Mouse (Mus musculus): ENCODE data around the gene Metap1d. TPM values are rescaled to one million over a fixed set of nuclear protein-coding genes. Genes with fewer than 3 reads are reported as not detected.

Metap1d gene
- polyA plus RNA-seq, 1 experiment from 2014 or later = 36.9 TPM

GRCm38 (mm10) chr2:71543531-71543930 lies 90.5 kb downstream of the Metap1d start:
- Histone ChIP-seq H3K4me3 (replicated peaks; ENCODE audit: low read depth, low read length) (peak overlapping the region; percentile 3; the same call in 1 of the 2 replicates), H3K4me1 (ENCODE audit: control insufficient read depth, insufficient read depth, low read length) (peaks cover 13% of the 10 kb centered on the region), H3K9me3 (ENCODE audit: control insufficient read depth, low read length) (no peaks in the 10 kb centered on the region), H3K9ac (replicated peaks; ENCODE audit: low read length) (no peak overlapping the region), H3K36me3 (ENCODE audit: control insufficient read depth, insufficient read depth, low read length) (no peaks in the 10 kb centered on the region), H3K4me2 (ENCODE audit: low read length) (no peak overlapping the region; the same call in 1 of the 2 replicates), H3K27me3 (ENCODE audit: control insufficient read depth, insufficient read depth, low read length) (peaks cover 85% of the 10 kb centered on the region), H3K27ac (replicated peaks; ENCODE audit: low read depth, low read length) (no peak overlapping the region)
- DNase-seq (peak; percentile 29), ATAC-seq (ENCODE audit: low FRiP score, low TSS enrichment) (no peak)
- 2% methylated on average over 9 of the region's 9 CpGs for WGBS

- 1% methylated on average over 20 of the region's 20 CpGs for WGBS
- H3K9me3 ChIP-seq (ENCODE audit: control insufficient read depth, low read length) = no peaks in the 10 kb centered on the region
- H3K4me1 ChIP-seq (ENCODE audit: control insufficient read depth, insufficient read depth, low read length) = peaks cover 13% of the 10 kb centered on the region
- no peaks in the 10 kb centered on the region for H3K36me3 ChIP-seq (ENCODE audit: control insufficient read depth, insufficient read depth, low read length)
- H3K27me3 ChIP-seq (ENCODE audit: control insufficient read depth, insufficient read depth, low read length) = peaks cover 85% of the 10 kb centered on the region
- peak overlapping the region; percentile 34; the same call in 1 of the 2 replicates for H3K4me3 ChIP-seq (replicated peaks; ENCODE audit: low read depth, low read length)
- DNase-seq (no peak), ATAC-seq (ENCODE audit: low FRiP score, low TSS enrichment) (no peak)
- H3K4me2 ChIP-seq (ENCODE audit: low read length) = no peak overlapping the region; the same call in 1 of the 2 replicates
- H3K9ac ChIP-seq (replicated peaks; ENCODE audit: low read length) = no peak overlapping the region
- H3K27ac ChIP-seq (replicated peaks; ENCODE audit: low read depth, low read length) = no peak overlapping the region
These were observed 90.9 kb downstream of the Metap1d start for GRCm38 (mm10) chr2:71543948-71544347.

GRCm38 (mm10) chr2:71544391-71545285 lies 91.6 kb downstream of the Metap1d start:
- under 1% methylated on average over 61 of the region's 61 CpGs for WGBS
- H3K27me3 ChIP-seq (ENCODE audit: control insufficient read depth, insufficient read depth, low read length) = peaks cover 85% of the 10 kb centered on the region
- H3K36me3 ChIP-seq (ENCODE audit: control insufficient read depth, insufficient read depth, low read length) = no peaks in the 10 kb centered on the region
- H3K4me2 ChIP-seq (ENCODE audit: low read length) = peak overlapping the region; percentile 19
- H3K9me3 ChIP-seq (ENCODE audit: control insufficient read depth, low read length) = no peaks in the 10 kb centered on the region
- H3K27ac ChIP-seq (replicated peaks; ENCODE audit: low read depth, low read length) = 0 out of 2 replicates have a peak overlapping the region, but pooled peaks have one; percentile 20
- H3K4me1 ChIP-seq (ENCODE audit: control insufficient read depth, insufficient read depth, low read length) = peaks cover 13% of the 10 kb centered on the region
- no peak overlapping the region for H3K9ac ChIP-seq (replicated peaks; ENCODE audit: low read length)
- ATAC-seq (ENCODE audit: low FRiP score, low TSS enrichment) (no peak), DNase-seq (peak; percentile 64)
- H3K4me3 ChIP-seq (replicated peaks; ENCODE audit: low read depth, low read length) = peak overlapping the region; percentile 34; the same call in 1 of the 2 replicates

GRCm38 (mm10) chr2:71545401-71545881 lies 92.4 kb downstream of the Metap1d start:
- Histone ChIP-seq H3K4me3 (replicated peaks; ENCODE audit: low read depth, low read length) (peak overlapping the region; percentile 34), H3K27ac (replicated peaks; ENCODE audit: low read depth, low read length) (no peak overlapping the region; the same call in 1 of the 2 replicates), H3K27me3 (ENCODE audit: control insufficient read depth, insufficient read depth, low read length) (peaks cover 90% of the 10 kb centered on the region), H3K9ac (replicated peaks; ENCODE audit: low read length) (no peak overlapping the region), H3K4me1 (ENCODE audit: control insufficient read depth, insufficient read depth, low read length) (peaks cover 13% of the 10 kb centered on the region), H3K4me2 (ENCODE audit: low read length) (peak overlapping the region; percentile 64), H3K9me3 (ENCODE audit: control insufficient read depth, low read length) (no peaks in the 10 kb centered on the region), H3K36me3 (ENCODE audit: control insufficient read depth, insufficient read depth, low read length) (no peaks in the 10 kb centered on the region)
- DNase-seq (peak; percentile 36), ATAC-seq (ENCODE audit: low FRiP score, low TSS enrichment) (no peak)
- WGBS = under 1% methylated on average over 32 of the region's 32 CpGs

GRCm38 (mm10) chr2:71545882-71546639 lies 93.0 kb downstream of the Metap1d start:
- H3K36me3 ChIP-seq (ENCODE audit: control insufficient read depth, insufficient read depth, low read length) = no peaks in the 10 kb centered on the region
- H3K4me2 ChIP-seq (ENCODE audit: low read length) = peak overlapping the region; percentile 64
- peaks cover 92% of the 10 kb centered on the region for H3K27me3 ChIP-seq (ENCODE audit: control insufficient read depth, insufficient read depth, low read length)
- peaks cover 13% of the 10 kb centered on the region for H3K4me1 ChIP-seq (ENCODE audit: control insufficient read depth, insufficient read depth, low read length)
- H3K9ac ChIP-seq (replicated peaks; ENCODE audit: low read length) = peak overlapping the region; percentile 6; the same call in 1 of the 2 replicates
- DNase-seq = peak; percentile 55
- peak; percentile 68 for ATAC-seq (ENCODE audit: low FRiP score, low TSS enrichment)
- H3K4me3 ChIP-seq (replicated peaks; ENCODE audit: low read depth, low read length) = peak overlapping the region; percentile 34
- H3K27ac ChIP-seq (replicated peaks; ENCODE audit: low read depth, low read length) = peak overlapping the region; percentile 32
- H3K9me3 ChIP-seq (ENCODE audit: control insufficient read depth, low read length) = no peaks in the 10 kb centered on the region
- under 1% methylated on average over 59 of the region's 59 CpGs for WGBS

- ATAC-seq (ENCODE audit: low FRiP score, low TSS enrichment) (peak; percentile 78), DNase-seq (peak; percentile 83)
- H3K4me2 ChIP-seq (ENCODE audit: low read length) = peak within 1 kb of the TSS; percentile 64
- under 1% methylated on average over 36 of the region's 37 CpGs for WGBS
- H3K4me3 ChIP-seq (replicated peaks; ENCODE audit: low read depth, low read length) = peak within 1 kb of the TSS; percentile 34
- H3K4me1 ChIP-seq (ENCODE audit: control insufficient read depth, insufficient read depth, low read length) = peaks cover 13% of the 10 kb centered on the region
- H3K9ac ChIP-seq (replicated peaks; ENCODE audit: low read length) = peak within 1 kb of the TSS; percentile 6; the same call in 1 of the 2 replicates
- H3K9me3 ChIP-seq (ENCODE audit: control insufficient read depth, low read length) = no peaks in the 10 kb centered on the region
- H3K36me3 ChIP-seq (ENCODE audit: control insufficient read depth, insufficient read depth, low read length) = no peaks in the 10 kb centered on the region
- H3K27me3 ChIP-seq (ENCODE audit: control insufficient read depth, insufficient read depth, low read length) = peaks cover 92% of the 10 kb centered on the region
- H3K27ac ChIP-seq (replicated peaks; ENCODE audit: low read depth, low read length) = peak within 1 kb of the TSS; percentile 32
These were observed 93.6 kb downstream of the Metap1d start, which contains the start of gene Dlx2 for GRCm38 (mm10) chr2:71546640-71547071. Dlx2 (minus strand) TSS chr2:71546754.

- peaks cover 15% of the 10 kb centered on the region for H3K4me1 ChIP-seq (ENCODE audit: control insufficient read depth, insufficient read depth, low read length)
- ATAC-seq (ENCODE audit: low FRiP score, low TSS enrichment) (no peak), DNase-seq (peak; percentile 90)
- no peak overlapping the region for H3K4me3 ChIP-seq (replicated peaks; ENCODE audit: low read depth, low read length)
- WGBS = 2% methylated on average over 8 of the region's 8 CpGs
- H3K36me3 ChIP-seq (ENCODE audit: control insufficient read depth, insufficient read depth, low read length) = no peaks in the 10 kb centered on the region
- no peak overlapping the region for H3K27ac ChIP-seq (replicated peaks; ENCODE audit: low read depth, low read length)
- no peak overlapping the region for H3K9ac ChIP-seq (replicated peaks; ENCODE audit: low read length)
- H3K27me3 ChIP-seq (ENCODE audit: control insufficient read depth, insufficient read depth, low read length) = peaks cover 92% of the 10 kb centered on the region
- no peaks in the 10 kb centered on the region for H3K9me3 ChIP-seq (ENCODE audit: control insufficient read depth, low read length)
- no peak overlapping the region for H3K4me2 ChIP-seq (ENCODE audit: low read length)
These were observed 94.8 kb downstream of the Metap1d start for GRCm38 (mm10) chr2:71547829-71548228.

GRCm38 (mm10) chr2:71550330-71550729 lies 97.3 kb downstream of the Metap1d start:
- peaks cover 11% of the 10 kb centered on the region; the same call in 1 of the 2 replicates for H3K4me1 ChIP-seq (ENCODE audit: control insufficient read depth, insufficient read depth, low read length)
- H3K36me3 ChIP-seq (ENCODE audit: control insufficient read depth, insufficient read depth, low read length) = no peaks in the 10 kb centered on the region
- no peak overlapping the region for H3K4me3 ChIP-seq (replicated peaks; ENCODE audit: low read depth, low read length)
- WGBS = 24% methylated on average over 3 of the region's 3 CpGs
- H3K9ac ChIP-seq (replicated peaks; ENCODE audit: low read length) = no peak overlapping the region
- H3K27ac ChIP-seq (replicated peaks; ENCODE audit: low read depth, low read length) = no peak overlapping the region
- no peak overlapping the region for H3K4me2 ChIP-seq (ENCODE audit: low read length)
- peaks cover 72% of the 10 kb centered on the region for H3K27me3 ChIP-seq (ENCODE audit: control insufficient read depth, insufficient read depth, low read length)
- ATAC-seq (ENCODE audit: low FRiP score, low TSS enrichment) = no peak
- H3K9me3 ChIP-seq (ENCODE audit: control insufficient read depth, low read length) = no peaks in the 10 kb centered on the region
- no peak for DNase-seq
